Mouse (Mus musculus): ENCODE measurements around the gene Mov10l1. TPM values are rescaled to one million over a fixed set of nuclear protein-coding genes. Genes with fewer than 3 reads are reported as not detected.

Gene Mov10l1
- polyA plus RNA-seq, 1 experiment from 2014 or later: 0.31 TPM

DNA sequence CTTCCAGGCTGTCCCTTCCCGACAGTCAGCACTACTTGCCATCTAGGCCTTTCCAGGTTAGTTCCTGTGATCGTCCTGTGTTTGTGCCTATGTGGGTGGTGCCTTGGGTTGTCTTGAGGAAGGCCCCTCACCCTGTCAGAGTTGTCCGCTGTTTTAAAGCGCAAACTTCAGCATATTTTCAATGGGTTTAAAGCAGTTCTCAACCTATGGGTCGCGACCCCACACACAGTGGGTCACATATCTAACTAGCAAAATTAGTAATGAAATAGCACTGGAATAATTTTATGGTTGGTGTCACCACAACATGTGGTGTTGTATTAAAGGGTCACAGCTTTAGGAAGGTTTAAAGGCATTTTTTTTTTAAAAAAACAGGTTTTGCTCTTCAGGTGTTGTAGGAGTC lies 27.4 kb upstream of the Mov10l1 start:
- no peak for ATAC-seq (ENCODE audit: low FRiP score, low TSS enrichment)
- Histone ChIP-seq H3K4me3 (ENCODE audit: low read length) (no peak overlapping the region), H3K9me3 (ENCODE audit: low read length) (no peaks in the 10 kb centered on the region), H3K4me1 (ENCODE audit: insufficient read depth, low read length) (no peaks in the 10 kb centered on the region), H3K4me2 (replicated peaks; ENCODE audit: low read depth, low read length) (no peak overlapping the region), H3K27me3 (ENCODE audit: insufficient read depth, low read length) (peaks cover 27% of the 10 kb centered on the region; the same call in 1 of the 2 replicates), H3K36me3 (ENCODE audit: insufficient read depth, low read length) (no peaks in the 10 kb centered on the region), H3K9ac (replicated peaks; ENCODE audit: low read length) (no peak overlapping the region), H3K27ac (ENCODE audit: low read length) (no peak overlapping the region)
- 87% methylated on average over 6 of the region's 6 CpGs for WGBS

DNA sequence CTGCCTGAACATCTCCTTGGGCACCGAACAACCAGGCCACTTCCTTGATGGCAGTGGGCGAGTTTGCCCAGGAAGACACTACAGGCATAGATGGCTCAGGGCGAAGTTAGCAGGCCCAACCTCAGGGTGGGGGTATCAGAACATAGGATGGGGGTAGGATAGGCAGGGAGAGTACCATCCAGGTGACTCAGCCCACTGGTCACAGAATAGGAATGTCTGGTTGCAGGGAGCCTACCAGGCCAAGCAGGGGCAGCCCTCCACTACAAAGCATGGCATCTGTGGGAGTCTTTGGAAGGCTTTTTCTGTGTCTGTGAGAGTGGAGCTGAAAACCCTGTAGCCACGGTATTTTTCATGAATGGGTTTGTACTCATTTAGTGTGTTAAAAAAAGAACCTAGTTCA lies 25.2 kb upstream of the Mov10l1 start:
- no peaks in the 10 kb centered on the region for H3K4me1 ChIP-seq (ENCODE audit: insufficient read depth, low read length)
- no peak overlapping the region for H3K27ac ChIP-seq (ENCODE audit: low read length)
- no peaks in the 10 kb centered on the region for H3K9me3 ChIP-seq (ENCODE audit: low read length)
- no peak overlapping the region for H3K4me3 ChIP-seq (ENCODE audit: low read length)
- 84% methylated on average over 4 of the region's 4 CpGs for WGBS
- no peak overlapping the region for H3K4me2 ChIP-seq (replicated peaks; ENCODE audit: low read depth, low read length)
- no peaks in the 10 kb centered on the region for H3K36me3 ChIP-seq (ENCODE audit: insufficient read depth, low read length)
- peaks cover 27% of the 10 kb centered on the region; the same call in 1 of the 2 replicates for H3K27me3 ChIP-seq (ENCODE audit: insufficient read depth, low read length)
- H3K9ac ChIP-seq (replicated peaks; ENCODE audit: low read length): no peak overlapping the region
- no peak for ATAC-seq (ENCODE audit: low FRiP score, low TSS enrichment)

DNA sequence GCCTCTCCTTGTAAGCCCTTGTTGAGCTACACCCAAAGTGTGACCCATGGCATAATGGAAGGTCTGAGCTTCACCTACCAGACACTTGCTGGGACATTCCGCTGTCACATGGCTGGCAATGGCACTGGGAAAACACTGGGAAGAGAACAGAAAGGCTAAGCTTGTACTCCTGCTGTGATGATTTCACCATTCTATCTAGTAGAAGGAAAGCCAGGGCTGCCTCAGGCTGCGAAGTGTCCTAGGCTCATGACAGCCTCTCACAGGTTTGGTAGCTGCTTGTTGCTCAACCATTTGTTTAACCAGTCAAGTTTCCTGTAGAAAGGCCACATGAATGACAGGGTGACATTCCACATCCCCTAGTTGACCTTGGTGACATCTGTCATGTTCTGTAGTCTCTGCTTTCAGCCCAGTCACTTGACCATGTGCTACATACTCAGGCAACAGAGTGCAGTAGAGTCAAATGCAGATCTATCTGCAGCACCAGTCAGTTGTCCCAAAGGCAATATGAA lies 18.6 kb upstream of the Mov10l1 start:
- 88% methylated on average over 2 of the region's 2 CpGs for WGBS
- H3K4me1 ChIP-seq (ENCODE audit: insufficient read depth, low read length): no peaks in the 10 kb centered on the region
- H3K27ac ChIP-seq (ENCODE audit: low read length): no peak overlapping the region
- no peak overlapping the region for H3K9ac ChIP-seq (replicated peaks; ENCODE audit: low read length)
- H3K4me3 ChIP-seq (ENCODE audit: low read length): no peak overlapping the region
- no peaks in the 10 kb centered on the region for H3K36me3 ChIP-seq (ENCODE audit: insufficient read depth, low read length)
- no peak overlapping the region for H3K4me2 ChIP-seq (replicated peaks; ENCODE audit: low read depth, low read length)
- 0 out of 2 replicates have a peak, but pooled peaks cover 1% of the 10 kb centered on the region for H3K27me3 ChIP-seq (ENCODE audit: insufficient read depth, low read length)
- ATAC-seq (ENCODE audit: low FRiP score, low TSS enrichment): no peak
- no peaks in the 10 kb centered on the region for H3K9me3 ChIP-seq (ENCODE audit: low read length)

GRCm38 (mm10) chr15:88972300-88972699 lies 10.4 kb upstream of the Mov10l1 start:
- 86% methylated on average over 4 of the region's 4 CpGs for WGBS
- H3K4me2 ChIP-seq (replicated peaks; ENCODE audit: low read depth, low read length): no peak overlapping the region
- H3K4me1 ChIP-seq (ENCODE audit: insufficient read depth, low read length): no peaks in the 10 kb centered on the region
- no peak overlapping the region for H3K27ac ChIP-seq (ENCODE audit: low read length)
- no peak overlapping the region for H3K9ac ChIP-seq (replicated peaks; ENCODE audit: low read length)
- H3K27me3 ChIP-seq (ENCODE audit: insufficient read depth, low read length): no peaks in the 10 kb centered on the region
- H3K36me3 ChIP-seq (ENCODE audit: insufficient read depth, low read length): no peaks in the 10 kb centered on the region
- no peaks in the 10 kb centered on the region for H3K9me3 ChIP-seq (ENCODE audit: low read length)
- no peak overlapping the region for H3K4me3 ChIP-seq (ENCODE audit: low read length)
- ATAC-seq (ENCODE audit: low FRiP score, low TSS enrichment): no peak

- H3K9me3 ChIP-seq (ENCODE audit: low read length): no peaks in the 10 kb centered on the region
- H3K4me3 ChIP-seq (ENCODE audit: low read length): no peak within 1 kb of the TSS
- H3K4me2 ChIP-seq (replicated peaks; ENCODE audit: low read depth, low read length): no peak within 1 kb of the TSS
- H3K27ac ChIP-seq (ENCODE audit: low read length): no peak within 1 kb of the TSS
- no peaks in the 10 kb centered on the region for H3K4me1 ChIP-seq (ENCODE audit: insufficient read depth, low read length)
- no peak for ATAC-seq (ENCODE audit: low FRiP score, low TSS enrichment)
- H3K9ac ChIP-seq (replicated peaks; ENCODE audit: low read length): no peak within 1 kb of the TSS
- no peaks in the 10 kb centered on the region for H3K36me3 ChIP-seq (ENCODE audit: insufficient read depth, low read length)
- WGBS: 79% methylated on average over 10 of the region's 10 CpGs
- no peaks in the 10 kb centered on the region for H3K27me3 ChIP-seq (ENCODE audit: insufficient read depth, low read length)
Measured at GRCm38 (mm10) chr15:88978281-88979137, 4.2 kb upstream of the Mov10l1 start, which contains the start of gene Mlc1. Mlc1 (minus strand) TSS chr15:88979007.

GRCm38 (mm10) chr15:88979138-88979446 lies 3.6 kb upstream of the Mov10l1 start:
- no peak for ATAC-seq (ENCODE audit: low FRiP score, low TSS enrichment)
- Histone ChIP-seq H3K27ac (ENCODE audit: low read length) (no peak overlapping the region), H3K4me2 (replicated peaks; ENCODE audit: low read depth, low read length) (no peak overlapping the region), H3K9me3 (ENCODE audit: low read length) (no peaks in the 10 kb centered on the region), H3K36me3 (ENCODE audit: insufficient read depth, low read length) (no peaks in the 10 kb centered on the region), H3K4me1 (ENCODE audit: insufficient read depth, low read length) (no peaks in the 10 kb centered on the region), H3K27me3 (ENCODE audit: insufficient read depth, low read length) (no peaks in the 10 kb centered on the region), H3K9ac (replicated peaks; ENCODE audit: low read length) (no peak overlapping the region), H3K4me3 (ENCODE audit: low read length) (no peak overlapping the region)
- 72% methylated on average over 3 of the region's 3 CpGs for WGBS

- Histone ChIP-seq H3K27ac (ENCODE audit: low read length) (no peak overlapping the region), H3K36me3 (ENCODE audit: insufficient read depth, low read length) (no peaks in the 10 kb centered on the region), H3K4me2 (replicated peaks; ENCODE audit: low read depth, low read length) (no peak overlapping the region), H3K9me3 (ENCODE audit: low read length) (no peaks in the 10 kb centered on the region), H3K4me1 (ENCODE audit: insufficient read depth, low read length) (no peaks in the 10 kb centered on the region), H3K4me3 (ENCODE audit: low read length) (no peak overlapping the region), H3K27me3 (ENCODE audit: insufficient read depth, low read length) (no peaks in the 10 kb centered on the region), H3K9ac (replicated peaks; ENCODE audit: low read length) (no peak overlapping the region)
- WGBS: 34% methylated on average over 2 of the region's 2 CpGs
- no peak for ATAC-seq (ENCODE audit: low FRiP score, low TSS enrichment)
Measured at GRCm38 (mm10) chr15:88989236-88989635, 6.5 kb downstream of the Mov10l1 start.

DNA sequence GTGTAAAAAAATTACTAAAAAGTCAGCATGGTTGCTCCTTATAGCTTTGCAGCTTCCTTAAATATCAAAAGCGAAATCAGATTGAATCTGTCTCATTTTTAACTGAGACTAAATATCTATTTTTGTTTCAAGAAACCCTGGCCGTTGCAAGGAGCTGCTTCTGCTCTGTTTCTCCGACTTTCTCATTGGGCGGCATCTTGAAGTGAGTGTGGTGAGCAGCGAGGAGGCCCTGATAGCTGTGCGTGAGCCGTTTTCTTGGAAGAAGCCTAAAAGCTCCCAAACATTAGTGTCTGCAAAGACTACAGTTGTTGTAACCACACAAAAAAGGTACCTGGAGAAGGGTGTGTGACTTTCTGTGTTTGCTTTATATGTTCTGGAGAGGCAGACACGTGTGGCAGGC lies 15.9 kb downstream of the Mov10l1 start:
- no peak for ATAC-seq (ENCODE audit: low FRiP score, low TSS enrichment)
- H3K4me3 ChIP-seq (ENCODE audit: low read length): no peak overlapping the region
- no peaks in the 10 kb centered on the region for H3K36me3 ChIP-seq (ENCODE audit: insufficient read depth, low read length)
- no peak overlapping the region for H3K4me2 ChIP-seq (replicated peaks; ENCODE audit: low read depth, low read length)
- H3K27ac ChIP-seq (ENCODE audit: low read length): no peak overlapping the region
- H3K4me1 ChIP-seq (ENCODE audit: insufficient read depth, low read length): no peaks in the 10 kb centered on the region
- no peak overlapping the region for H3K9ac ChIP-seq (replicated peaks; ENCODE audit: low read length)
- no peaks in the 10 kb centered on the region for H3K27me3 ChIP-seq (ENCODE audit: insufficient read depth, low read length)
- 78% methylated on average over 8 of the region's 8 CpGs for WGBS
- H3K9me3 ChIP-seq (ENCODE audit: low read length): no peaks in the 10 kb centered on the region

DNA sequence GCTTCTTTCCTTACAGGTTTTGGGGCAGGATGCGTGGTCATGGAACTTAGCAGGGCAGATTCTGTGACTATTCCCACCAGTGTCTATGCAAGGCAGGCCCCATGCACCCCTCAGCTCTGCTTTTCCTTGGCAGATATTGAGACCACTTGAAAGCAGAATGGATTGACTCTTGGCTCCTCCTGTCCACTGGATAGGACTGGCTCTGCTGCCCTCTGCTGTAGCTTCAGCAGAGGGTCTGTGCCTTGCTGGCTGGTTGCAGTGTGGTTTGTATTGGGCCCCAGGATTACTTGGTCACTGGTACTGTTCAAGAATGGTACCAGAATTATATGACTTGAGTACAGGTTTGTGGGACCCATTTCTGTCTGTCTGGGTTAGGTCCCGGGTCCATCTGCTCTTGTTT lies 16.4 kb downstream of the Mov10l1 start:
- no peak overlapping the region for H3K9ac ChIP-seq (replicated peaks; ENCODE audit: low read length)
- H3K27ac ChIP-seq (ENCODE audit: low read length): no peak overlapping the region
- no peaks in the 10 kb centered on the region for H3K4me1 ChIP-seq (ENCODE audit: insufficient read depth, low read length)
- ATAC-seq (ENCODE audit: low FRiP score, low TSS enrichment): no peak
- no peak overlapping the region for H3K4me2 ChIP-seq (replicated peaks; ENCODE audit: low read depth, low read length)
- no peaks in the 10 kb centered on the region for H3K27me3 ChIP-seq (ENCODE audit: insufficient read depth, low read length)
- 74% methylated on average over 2 of the region's 2 CpGs for WGBS
- no peak overlapping the region for H3K4me3 ChIP-seq (ENCODE audit: low read length)
- no peaks in the 10 kb centered on the region for H3K9me3 ChIP-seq (ENCODE audit: low read length)
- H3K36me3 ChIP-seq (ENCODE audit: insufficient read depth, low read length): no peaks in the 10 kb centered on the region

DNA sequence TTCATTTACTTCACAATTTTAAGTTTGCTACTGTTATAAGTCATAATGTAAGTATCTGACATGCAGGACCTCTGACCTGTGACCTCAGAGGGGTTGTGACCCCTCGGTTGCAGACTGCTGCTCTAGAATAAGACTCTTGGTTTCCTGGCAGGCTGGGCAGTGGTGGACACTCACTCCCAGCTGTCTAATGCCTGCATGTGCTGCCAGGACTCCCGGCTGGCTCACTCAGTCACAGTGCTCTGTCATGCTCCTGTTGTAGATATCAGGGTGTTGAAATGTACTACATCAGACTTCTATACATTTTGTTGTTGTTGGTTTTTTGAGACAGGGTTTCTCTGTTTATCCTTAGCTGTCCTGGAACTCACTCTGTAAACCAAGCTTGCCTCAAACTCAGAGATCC lies 17.7 kb downstream of the Mov10l1 start:
- no peaks in the 10 kb centered on the region for H3K4me1 ChIP-seq (ENCODE audit: insufficient read depth, low read length)
- no peak overlapping the region for H3K9ac ChIP-seq (replicated peaks; ENCODE audit: low read length)
- H3K36me3 ChIP-seq (ENCODE audit: insufficient read depth, low read length): no peaks in the 10 kb centered on the region
- no peaks in the 10 kb centered on the region for H3K27me3 ChIP-seq (ENCODE audit: insufficient read depth, low read length)
- no peak for ATAC-seq (ENCODE audit: low FRiP score, low TSS enrichment)
- H3K4me3 ChIP-seq (ENCODE audit: low read length): no peak overlapping the region
- H3K4me2 ChIP-seq (replicated peaks; ENCODE audit: low read depth, low read length): no peak overlapping the region
- H3K9me3 ChIP-seq (ENCODE audit: low read length): no peaks in the 10 kb centered on the region
- 66% methylated on average over 2 of the region's 2 CpGs for WGBS
- H3K27ac ChIP-seq (ENCODE audit: low read length): no peak overlapping the region
